Mouse (Mus musculus) heart, postnatal 4 days (tissue): ENCODE data around the gene Itga10. TPM values are rescaled to one million over a fixed set of nuclear protein-coding genes. Genes with fewer than 3 reads are reported as not detected.
"Not testable (repeated sequence)": the region's sequence is repeated elsewhere in the genome, so short reads cannot be mapped to it uniquely, and the experiment has no call there.

Source experiments
- DNase-seq: peaks from one replicate; pipeline ENCODE4 v3.0.0; 2021
- total RNA-seq, 2 experiments: library from RNA; stranded (reverse); gene quantifications; 2 replicates each; pipeline ENCODE4 v1.2.3; 2021

The Itga10 gene
- total RNA-seq, 2 experiments from 2014 or later, result 1.0 to 1.3 TPM

- DNase-seq, result peak; percentile 90
Observed at GRCm38 (mm10) chr3:96634928-96635879, 10.2 kb upstream of the Itga10 start, which contains the start of the genes Pex11b and Gm42957. Gene Pex11b, plus strand, starts transcription at chr3:96635376. Gene Gm42957, plus strand, starts transcription at chr3:96635474.

GRCm38 (mm10) chr3:96635906-96636305, 9.5 kb upstream of the Itga10 start:
- DNase-seq, result no peak

- no peak for DNase-seq
Observed at GRCm38 (mm10) chr3:96636448-96636847, 8.9 kb upstream of the Itga10 start.

- peak; percentile 69 for DNase-seq
Observed at GRCm38 (mm10) chr3:96639219-96639618, 6.2 kb upstream of the Itga10 start.

GRCm38 (mm10) chr3:96647365-96647764, 2.0 kb downstream of the Itga10 start:
- no peak for DNase-seq

GRCm38 (mm10) chr3:96660901-96661300, 15.5 kb downstream of the Itga10 start:
- no peak for DNase-seq

GRCm38 (mm10) chr3:96662731-96663316, 17.4 kb downstream of the Itga10 start:
- peak; percentile 31 for DNase-seq

GRCm38 (mm10) chr3:96663432-96664239, 18.3 kb downstream of the Itga10 start:
- DNase-seq, result peak; percentile 91

GRCm38 (mm10) chr3:96665732-96666363, 20.5 kb downstream of the Itga10 start:
- DNase-seq, result not testable (repeated sequence)

- no peak for DNase-seq
Observed at GRCm38 (mm10) chr3:96666916-96667315, 21.5 kb downstream of the Itga10 start.

GRCm38 (mm10) chr3:96667316-96667715, 21.9 kb downstream of the Itga10 start:
- peak; percentile 18 for DNase-seq

GRCm38 (mm10) chr3:96668424-96669067, 23.2 kb downstream of the Itga10 start:
- DNase-seq, result no peak

- DNase-seq, result peak; percentile 77
Observed at GRCm38 (mm10) chr3:96669727-96670468, 24.5 kb downstream of the Itga10 start, which contains the start of gene Ankrd35. Gene Ankrd35, plus strand, starts transcription at chr3:96670131.

GRCm38 (mm10) chr3:96671519-96671918, 26.1 kb downstream of the Itga10 start:
- no peak for DNase-seq

GRCm38 (mm10) chr3:96673514-96673913, 28.1 kb downstream of the Itga10 start:
- DNase-seq, result no peak

- peak; percentile 18 for DNase-seq
Observed at GRCm38 (mm10) chr3:96674442-96674841, 29.1 kb downstream of the Itga10 start.

- no peak for DNase-seq
Observed at GRCm38 (mm10) chr3:96675171-96675570, 29.8 kb downstream of the Itga10 start.

GRCm38 (mm10) chr3:96675690-96676089, 30.3 kb downstream of the Itga10 start:
- DNase-seq, result no peak

GRCm38 (mm10) chr3:96678456-96678855, 33.1 kb downstream of the Itga10 start:
- DNase-seq, result no peak

GRCm38 (mm10) chr3:96679159-96679674, 33.8 kb downstream of the Itga10 start:
- DNase-seq, result no peak
